ENCODE assay signal across 9 mouse cellular contexts in genomic region chr14:17173218-17173617, GRCm38 (mm10).
DNase-seq lines count a peak whose midpoint lies in the region; ATAC-seq and TF ChIP-seq lines count a peak whose summit lies in the region.
"Had no signal": no experiment of that assay in that cellular context is flagged by ENCODE, and none has a peak within 500 bp of the region (broad histone marks: within the 10 kb centered on the region; RNA-seq: fewer than 3 reads in every experiment).

No protein-coding gene starts in this region.

- TF ChIP-seq CTCF in kidney, postnatal 0 days (IDR thresholded peaks at IDR 0.05; ENCODE audit: low read depth): no peak
- no peak for TF ChIP-seq CTCF in forebrain, postnatal 0 days (IDR thresholded peaks at IDR 0.05; ENCODE audit: low read depth)

- peaks cover 7% of the 10 kb centered on the region; the same call in 1 of the 2 replicates for H3K4me1 ChIP-seq in kidney, postnatal 0 days (replicated peaks; ENCODE audit: insufficient read depth, low read length)
- no peaks in the 10 kb centered on the region for H3K4me1 ChIP-seq in forebrain, postnatal 0 days (ENCODE audit: insufficient read depth)
- H3K4me1 ChIP-seq in liver, embryonic 15.5 days (replicated peaks): no peaks in the 10 kb centered on the region
- peaks cover 6% of the 10 kb centered on the region; the same call in 1 of the 2 replicates for H3K4me1 ChIP-seq in neural tube, embryonic 14.5 days (ENCODE audit: control insufficient read depth, insufficient read depth, low read length)

- 0 out of 2 replicates have a peak overlapping the region, but pooled peaks have one; percentile 40 for H3K4me3 ChIP-seq in kidney, postnatal 0 days (replicated peaks; ENCODE audit: low read depth, low read length)
- H3K4me3 ChIP-seq in forebrain, postnatal 0 days (ENCODE audit: low read depth, low read length): peak overlapping the region; percentile 46; the same call in 1 of the 2 replicates
- no peak overlapping the region for H3K4me3 ChIP-seq in liver, embryonic 15.5 days (replicated peaks)
- peak overlapping the region; percentile 56 for H3K4me3 ChIP-seq in neural tube, embryonic 14.5 days (ENCODE audit: low read depth, low read length)

- H3K9me3 ChIP-seq in kidney, postnatal 0 days (replicated peaks; ENCODE audit: low read length): no peaks in the 10 kb centered on the region
- no peaks in the 10 kb centered on the region for H3K9me3 ChIP-seq in forebrain, postnatal 0 days (ENCODE audit: low read length)
- no peaks in the 10 kb centered on the region for H3K9me3 ChIP-seq in liver, embryonic 15.5 days (replicated peaks)
- H3K9me3 ChIP-seq in neural tube, embryonic 14.5 days (ENCODE audit: control insufficient read depth, low read length): no peaks in the 10 kb centered on the region
- H3K9me3 ChIP-seq: G1E had no signal

- no peak overlapping the region for H3K27ac ChIP-seq in kidney, postnatal 0 days
- no peak overlapping the region for H3K27ac ChIP-seq in forebrain, postnatal 0 days (ENCODE audit: low read depth, low read length)
- no peak overlapping the region for H3K27ac ChIP-seq in liver, embryonic 15.5 days (replicated peaks)
- H3K27ac ChIP-seq in neural tube, embryonic 14.5 days (ENCODE audit: low read depth, low read length): no peak overlapping the region

- H3K9ac ChIP-seq in kidney, postnatal 0 days (ENCODE audit: low read depth, low read length): no peak overlapping the region
- no peak overlapping the region for H3K9ac ChIP-seq in forebrain, postnatal 0 days
- no peak overlapping the region for H3K9ac ChIP-seq in liver, embryonic 15.5 days
- no peak overlapping the region for H3K9ac ChIP-seq in neural tube, embryonic 14.5 days (replicated peaks; ENCODE audit: low read depth, low read length)

- H3K27me3 ChIP-seq in kidney, postnatal 0 days (ENCODE audit: insufficient read depth, low read length): no peaks in the 10 kb centered on the region
- H3K27me3 ChIP-seq in forebrain, postnatal 0 days (ENCODE audit: insufficient read depth, low read length): peaks cover 6% of the 10 kb centered on the region; the same call in 1 of the 2 replicates
- peaks cover 12% of the 10 kb centered on the region for H3K27me3 ChIP-seq in liver, embryonic 15.5 days
- H3K27me3 ChIP-seq in neural tube, embryonic 14.5 days (ENCODE audit: control insufficient read depth, insufficient read depth, low read length): no peaks in the 10 kb centered on the region

- 9% methylated on average over 7 of the region's 7 CpGs for WGBS in kidney, postnatal 0 days
- WGBS in forebrain, postnatal 0 days: 27% methylated on average over 7 of the region's 7 CpGs
- 16% methylated on average over 7 of the region's 7 CpGs for WGBS in liver, embryonic 15.5 days (ENCODE audit: insufficient replicate concordance)
- 20% methylated on average over 7 of the region's 7 CpGs for WGBS in neural tube, embryonic 14.5 days

- H3K4me2 ChIP-seq in kidney, postnatal 0 days (ENCODE audit: low read length): peak overlapping the region; percentile 90
- peak overlapping the region; percentile 71 for H3K4me2 ChIP-seq in forebrain, postnatal 0 days (ENCODE audit: low read depth)
- H3K4me2 ChIP-seq in liver, embryonic 15.5 days: peak overlapping the region; percentile 55
- peak overlapping the region; percentile 81 for H3K4me2 ChIP-seq in neural tube, embryonic 14.5 days (ENCODE audit: low read depth, low read length)

- ATAC-seq in kidney, postnatal 0 days (replicated peaks; ENCODE audit: low FRiP score, low read depth): no peak
- no peak for ATAC-seq in forebrain, postnatal 0 days
- ATAC-seq in liver, embryonic 15.5 days (ENCODE audit: insufficient read depth): no peak
- peak; percentile 7 for ATAC-seq in neural tube, embryonic 14.5 days (ENCODE audit: low read depth)

- no peaks in the 10 kb centered on the region for H3K36me3 ChIP-seq in kidney, postnatal 0 days (ENCODE audit: insufficient read depth, low read length)
- no peaks in the 10 kb centered on the region for H3K36me3 ChIP-seq in forebrain, postnatal 0 days (ENCODE audit: insufficient read depth)
- H3K36me3 ChIP-seq in liver, embryonic 15.5 days (replicated peaks): no peaks in the 10 kb centered on the region
- no peaks in the 10 kb centered on the region for H3K36me3 ChIP-seq in neural tube, embryonic 14.5 days (ENCODE audit: control insufficient read depth, insufficient read depth, low read length)
- H3K36me3 ChIP-seq: G1E had no signal

- peak; percentile 18 for DNase-seq in kidney, postnatal 0 days (ENCODE audit: low spot score)
- DNase-seq in kidney, adult 9 months: no peak
- no peak for DNase-seq in forebrain, postnatal 0 days
- no peak for DNase-seq in layer of hippocampus, postnatal 14 days (ENCODE audit: low spot score in 2 of 2)
- no peak for DNase-seq in layer of hippocampus, adult 18-20 months (ENCODE audit: low spot score in 2 of 2)
- no peak for DNase-seq in urinary bladder, postnatal 4 days (ENCODE audit: low spot score in 2 of 2)
